Mouse (Mus musculus) CD8-positive naive resting alpha-beta T cell, adult 57 days (primary cell): ENCODE results near the gene Nup133. TPM values are rescaled to one million over a fixed set of nuclear protein-coding genes. Genes with fewer than 3 reads are reported as not detected.

Source experiments
- total RNA-seq: library from RNA; stranded (reverse); gene quantifications from one replicate; pipeline ENCODE4 v1.2.4, GENCODE M21; 2023

Gene Nup133
- total RNA-seq = 24.8 TPM

DNA sequence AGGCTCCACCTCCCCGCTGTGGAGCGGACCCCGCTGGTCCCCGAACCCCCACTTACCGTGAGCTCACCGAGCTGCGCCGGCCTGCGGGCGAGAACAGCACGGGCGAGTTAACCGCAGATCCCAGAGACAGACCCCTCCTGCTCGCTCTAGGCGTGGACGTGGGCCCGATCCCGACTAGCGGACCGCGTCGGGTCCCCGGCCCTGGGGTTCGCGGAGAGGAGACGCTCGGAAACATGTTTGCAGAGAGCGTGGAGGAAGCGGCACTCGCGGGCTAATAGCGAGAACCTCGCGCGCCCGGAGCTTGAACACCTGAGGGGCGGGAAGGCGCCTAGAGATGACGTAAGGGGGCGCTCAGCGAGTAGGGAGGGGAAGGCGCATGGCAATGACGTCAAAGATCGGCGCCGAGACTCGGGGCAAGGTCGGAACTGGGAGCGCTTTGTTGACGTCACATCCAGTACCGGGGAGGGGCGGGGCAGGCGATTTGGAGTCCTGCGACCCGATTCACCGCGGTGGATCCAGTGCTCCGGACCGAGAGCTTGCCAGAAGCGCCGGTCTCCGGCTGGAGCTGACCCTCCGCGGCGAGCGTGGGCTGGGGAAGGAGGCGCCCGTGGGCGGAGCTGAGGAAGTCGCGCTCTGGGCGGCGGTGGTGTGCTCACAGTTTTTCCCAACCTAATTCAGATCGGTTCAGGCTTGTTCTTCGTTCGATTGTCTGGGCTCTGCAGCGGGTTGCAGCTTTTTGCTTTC, at the start of gene Nup133:
TSS of gene Nup133 (minus strand) at position 324 of the 744 bp plus-strand sequence.

DNA sequence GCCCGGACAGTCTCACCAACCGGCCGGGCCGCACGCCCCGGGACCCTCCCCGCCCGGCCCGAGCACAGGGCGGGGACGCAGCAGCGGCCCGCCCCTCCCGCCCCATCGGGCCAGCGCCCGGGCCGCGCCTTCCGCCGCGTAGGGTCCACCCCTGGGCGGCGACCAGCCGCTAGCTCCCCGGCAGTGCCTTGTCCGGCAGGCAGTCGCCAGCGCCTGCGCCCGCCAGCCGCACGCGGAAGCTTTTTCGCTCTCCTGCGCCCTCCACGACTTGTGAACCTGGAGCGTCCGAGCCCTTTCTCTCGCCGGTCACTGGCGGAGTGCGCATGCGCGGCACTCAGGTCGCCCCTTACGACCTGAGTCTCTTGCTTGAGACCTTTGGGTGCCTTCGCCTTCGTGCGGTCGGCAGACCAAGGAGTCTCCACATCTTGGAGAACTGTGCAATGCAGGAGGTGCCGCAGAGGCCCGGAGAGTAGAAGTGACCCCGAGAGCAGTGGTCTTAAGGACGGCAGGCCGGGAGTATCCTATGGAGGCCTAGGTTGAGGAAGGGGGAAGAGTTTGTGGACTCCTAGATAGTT, 33.8 kb upstream of the Nup133 start, which contains the start of gene Abcb10:
TSS of gene Abcb10 (minus strand) at position 297 of the 575 bp plus-strand sequence.

DNA sequence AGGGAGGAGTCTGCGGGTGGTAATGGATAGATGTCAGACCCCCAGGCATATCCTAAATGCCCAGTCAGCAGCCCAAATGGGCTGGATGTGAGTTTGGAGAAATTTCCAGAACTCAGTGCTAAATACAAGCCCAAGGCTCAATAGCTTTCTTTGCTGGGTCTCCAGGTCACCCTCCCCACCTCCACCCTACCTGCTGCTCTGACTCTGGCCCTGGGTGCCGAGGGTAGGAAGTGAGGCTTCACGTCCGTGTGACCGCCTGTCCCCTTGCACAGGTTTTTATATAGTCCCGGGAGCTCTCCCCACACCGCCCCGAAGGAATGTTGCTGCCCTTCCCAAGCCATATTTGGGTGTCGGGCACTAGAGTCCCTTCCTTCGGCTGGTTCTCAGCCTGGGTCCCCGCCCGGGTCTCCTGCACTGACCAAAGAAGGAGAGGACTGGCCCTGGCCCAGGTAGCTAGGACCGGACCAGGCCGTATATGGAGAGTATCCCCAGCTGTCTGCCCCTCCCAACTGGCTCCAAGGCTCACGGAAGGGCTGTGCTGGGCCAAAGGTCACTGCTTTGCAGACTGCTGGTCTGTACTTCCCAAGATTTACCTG, 54.5 kb downstream of the Nup133 start, which contains the start of gene Acta1:
TSS of gene Acta1 (minus strand) at position 250 of the 596 bp plus-strand sequence.

DNA sequence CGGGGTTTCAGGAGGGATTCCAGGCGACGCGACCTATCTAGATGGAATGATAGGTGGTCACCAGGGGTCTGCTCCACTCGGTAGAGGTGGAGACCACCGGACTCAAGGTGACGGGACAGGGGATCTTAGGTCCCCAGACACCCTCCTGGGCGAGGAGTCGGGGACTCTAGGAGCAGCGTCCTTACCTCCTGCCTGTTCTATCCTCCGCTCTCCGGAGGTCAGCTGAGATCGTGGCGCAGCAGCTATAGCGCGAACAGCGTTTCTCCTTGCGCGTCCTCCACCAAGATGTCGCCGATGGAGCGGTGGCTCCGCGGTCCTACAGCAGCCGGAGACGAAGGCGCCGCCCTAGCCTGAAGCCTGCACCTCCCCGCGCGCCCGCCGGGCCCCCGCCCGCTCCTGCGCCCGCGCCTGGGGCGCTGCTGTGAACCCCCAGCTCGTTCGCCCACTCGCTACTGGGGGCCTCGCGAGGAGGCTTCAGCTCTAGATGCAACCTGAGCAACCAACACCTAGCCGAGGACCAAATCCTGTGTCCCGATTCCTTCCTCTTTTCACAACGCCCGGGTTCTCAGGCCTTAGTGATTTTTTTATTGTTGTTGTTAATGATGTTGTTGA, 89.3 kb downstream of the Nup133 start, which contains the start of gene Ccsap:
TSS of gene Ccsap (minus strand) at position 562 of the 612 bp plus-strand sequence.

Other genes starting within 250 kb of the Nup133 start
- 1.2 TPM for gene Rab4a, start 143.3 kb downstream of the Nup133 start, total RNA-seq
- 23.0 TPM for gene Ccsap, start 89.1 kb downstream of the Nup133 start, total RNA-seq
- gene Acta1, start 54.5 kb downstream of the Nup133 start, total RNA-seq = not detected
- 2.2 TPM for gene Abcb10, start 33.9 kb upstream of the Nup133 start, total RNA-seq
- 66.9 TPM for gene Taf5l, start 72.1 kb upstream of the Nup133 start, total RNA-seq
- gene Urb2, start 72.2 kb upstream of the Nup133 start, total RNA-seq = 21.2 TPM